Mouse (Mus musculus) limb, embryonic 10.5 days (tissue): ENCODE measurements around the gene Rpl36. TPM values are rescaled to one million over a fixed set of nuclear protein-coding genes. Genes with fewer than 3 reads are reported as not detected.
A peak's percentile ranks its signal among the peaks of the same experiment; 100 is the strongest.

Experiments used
- DNase-seq: peaks from one replicate; pipeline ENCODE4 v3.0.0-alpha.2; 2017; ENCODE audit warnings: low spot score
- H3K27ac ChIP-seq: fragments of 300-500 bp; sonication (generic); 2 replicates; pipeline ENCODE4 v1.5.1; 2016; ENCODE audit warnings: mild to moderate bottlenecking
- H3K27me3 ChIP-seq: fragments of 300-500 bp; sonication (generic); 2 replicates; pipeline ENCODE4 v1.6.1; 2016; ENCODE audit warnings: low read depth, mild to moderate bottlenecking; ENCODE audit not compliant: poor library complexity, severe bottlenecking
- H3K36me3 ChIP-seq: fragments of 300-500 bp; sonication (generic); 2 replicates; pipeline ENCODE4 v1.6.1; 2016; ENCODE audit warnings: mild to moderate bottlenecking, moderate library complexity
- H3K4me1 ChIP-seq: fragments of 300-500 bp; sonication (generic); 2 replicates; pipeline ENCODE4 v1.6.1; 2016
- H3K4me3 ChIP-seq: fragments of 300-500 bp; sonication (generic); 2 replicates; pipeline ENCODE4 v1.5.1; 2016; ENCODE audit warnings: mild to moderate bottlenecking, moderate library complexity
- H3K9me3 ChIP-seq: fragments of 300-500 bp; sonication (generic); replicated peaks from 2 replicates; pipeline ENCODE4 v1.6.1; 2016; ENCODE audit warnings: mild to moderate bottlenecking
- WGBS: fragments of 180-500 bp; shearing (Covaris S2); methylation state at CpG from one replicate; pipeline ENCODE4 v1.1.7; 2016; 5-methylcytosine and 5-hydroxymethylcytosine counted together
- polyA plus RNA-seq: library from polyadenylated mRNA; unstranded; fragments of >200 nt; fragmentation: Nextera tagmentation; extraction: Ambion mirVana; gene quantifications from 2 replicates; pipeline ENCODE4 v1.2.1, GENCODE M21; 2016

Rpl36 gene
- polyA plus RNA-seq, 1 experiment from 2014 or later, result 1,560 TPM

DNA sequence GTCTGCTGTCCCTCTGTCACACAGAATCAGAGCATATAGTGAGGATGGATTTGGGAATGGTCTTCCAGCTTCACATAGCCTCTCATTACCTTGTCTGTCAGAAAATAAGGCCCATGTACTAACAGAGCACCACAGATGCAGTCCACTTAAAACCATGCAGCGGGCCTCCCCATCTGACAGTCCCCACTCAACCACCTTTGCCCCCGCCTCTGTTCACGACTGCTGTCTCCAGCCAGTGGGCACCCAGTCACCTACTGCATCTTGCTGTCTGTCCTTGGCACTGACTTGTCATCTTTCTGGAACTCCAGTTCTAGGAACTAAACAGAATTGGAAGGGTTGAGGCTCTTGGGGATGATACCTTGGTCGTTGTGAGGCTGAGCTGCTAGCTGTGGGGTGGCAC is 24.3 kb upstream of the Rpl36 start:
- Histone ChIP-seq H3K27ac (no peak overlapping the region), H3K4me3 (no peak overlapping the region), H3K36me3 (peaks cover 82% of the 10 kb centered on the region), H3K9me3 (no peaks in the 10 kb centered on the region), H3K27me3 (no peaks in the 10 kb centered on the region), H3K4me1 (peaks cover 22% of the 10 kb centered on the region)
- 96% methylated on average over 4 of the region's 4 CpGs for WGBS
- no peak for DNase-seq

DNA sequence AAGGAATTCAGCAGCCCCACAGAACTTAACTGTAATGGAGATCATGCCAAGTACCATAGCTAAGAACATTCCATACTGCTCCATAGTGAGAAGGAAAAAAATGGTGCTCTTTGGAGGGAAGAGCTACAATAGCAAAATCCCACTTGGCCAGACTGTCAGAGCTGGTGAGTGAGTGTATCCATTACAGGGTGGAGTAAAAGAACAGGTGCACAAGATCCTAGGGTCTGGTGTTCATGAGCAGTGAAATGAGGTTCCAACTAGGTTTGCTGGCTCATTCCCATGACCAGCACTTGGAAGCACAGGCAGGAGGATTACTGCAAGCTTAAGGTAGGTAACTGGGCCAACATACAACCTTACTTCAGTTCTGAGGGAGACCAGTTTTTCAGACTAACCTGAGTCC is 20.7 kb upstream of the Rpl36 start:
- H3K9me3 ChIP-seq, result no peaks in the 10 kb centered on the region
- H3K4me1 ChIP-seq, result peaks cover 6% of the 10 kb centered on the region; the same call in 1 of the 2 replicates
- no peak overlapping the region for H3K27ac ChIP-seq
- H3K36me3 ChIP-seq, result peaks cover 100% of the 10 kb centered on the region
- no peaks in the 10 kb centered on the region for H3K27me3 ChIP-seq
- no peak overlapping the region for H3K4me3 ChIP-seq
- no peak for DNase-seq

DNA sequence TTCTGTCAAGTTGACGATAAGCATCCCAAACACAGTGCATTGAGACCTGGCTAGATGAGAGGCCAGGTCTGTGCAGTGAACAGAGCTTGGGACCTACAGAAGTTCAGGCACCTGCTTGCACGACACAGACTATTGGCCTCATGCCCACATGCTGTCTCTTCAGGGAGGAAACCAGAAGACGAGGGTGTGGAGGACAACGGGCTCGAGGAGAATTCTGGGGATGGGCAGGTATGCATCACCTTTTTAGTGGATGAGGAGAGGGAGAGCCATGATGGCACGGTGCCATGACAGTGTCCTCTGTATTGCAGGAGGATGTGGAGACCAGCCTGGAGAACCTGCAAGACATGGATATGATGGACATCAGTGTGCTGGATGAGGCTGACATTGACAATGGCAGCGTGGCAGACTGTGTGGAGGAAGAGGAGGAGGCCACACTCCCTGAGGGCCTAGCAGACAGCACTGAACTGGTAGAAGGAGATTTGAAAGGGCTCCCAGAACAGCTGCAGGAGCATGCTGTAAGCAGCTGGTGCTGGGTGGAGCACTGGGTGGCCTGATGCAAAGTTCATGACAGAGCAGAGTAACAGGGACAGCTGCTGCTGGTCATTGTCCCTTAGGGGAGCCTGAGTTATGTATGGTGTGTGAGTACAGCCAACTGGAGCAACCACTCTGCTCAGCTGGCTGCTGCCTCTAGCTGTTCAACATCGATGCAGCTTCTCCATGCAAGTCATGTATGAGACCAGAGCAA is 19.5 kb upstream of the Rpl36 start:
- H3K27ac ChIP-seq, result no peak overlapping the region
- peaks cover 97% of the 10 kb centered on the region for H3K36me3 ChIP-seq
- H3K4me1 ChIP-seq, result no peaks in the 10 kb centered on the region
- no peak overlapping the region for H3K4me3 ChIP-seq
- H3K9me3 ChIP-seq, result no peaks in the 10 kb centered on the region
- WGBS, result 95% methylated on average over 8 of the region's 8 CpGs
- DNase-seq, result no peak
- no peaks in the 10 kb centered on the region for H3K27me3 ChIP-seq

DNA sequence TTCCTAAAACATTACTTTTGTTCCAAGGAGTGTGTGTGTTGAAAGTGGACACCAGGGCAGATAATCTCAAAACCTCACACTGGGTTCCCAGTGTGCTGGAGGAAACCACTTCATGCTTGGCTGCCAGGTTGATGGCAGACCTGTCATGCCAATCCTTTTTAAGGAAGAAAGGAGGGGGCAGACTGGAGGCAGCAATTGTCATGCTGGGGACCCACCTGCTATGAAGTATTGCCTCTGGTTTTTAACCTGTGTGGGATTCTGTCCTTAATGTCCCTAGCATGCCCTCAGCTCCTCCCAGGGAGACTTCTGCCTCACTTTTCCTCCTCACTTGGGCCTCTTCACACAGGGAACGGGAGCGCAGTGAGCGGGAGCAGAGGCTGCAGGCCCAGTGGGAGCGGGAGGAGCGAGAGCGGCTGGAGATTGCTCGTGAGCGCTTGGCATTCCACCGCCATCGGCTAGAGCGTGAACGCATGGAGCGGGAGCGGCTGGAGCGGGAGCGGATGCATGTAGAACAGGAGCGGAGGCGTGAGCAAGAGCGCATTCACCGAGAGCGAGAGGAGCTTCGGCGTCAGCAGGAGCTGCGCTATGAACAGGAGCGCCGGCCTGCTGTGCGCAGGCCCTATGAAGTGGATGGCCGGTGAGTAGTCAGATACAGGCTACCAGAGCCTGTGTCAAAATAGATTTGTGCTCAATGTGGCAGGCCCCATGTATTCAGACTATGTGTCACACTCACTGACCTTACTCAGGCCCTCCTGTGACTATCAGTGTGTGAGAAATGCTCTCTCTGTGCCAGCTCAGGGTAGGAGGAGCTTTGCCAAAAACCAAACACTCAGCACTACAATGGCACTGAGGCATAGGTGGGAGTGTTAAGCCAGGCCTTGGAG is 9.8 kb upstream of the Rpl36 start:
- no peak overlapping the region for H3K27ac ChIP-seq
- no peaks in the 10 kb centered on the region for H3K9me3 ChIP-seq
- H3K4me3 ChIP-seq, result no peak overlapping the region
- H3K36me3 ChIP-seq, result peaks cover 94% of the 10 kb centered on the region
- no peak for DNase-seq
- no peaks in the 10 kb centered on the region for H3K27me3 ChIP-seq
- peaks cover 10% of the 10 kb centered on the region for H3K4me1 ChIP-seq
- 96% methylated on average over 28 of the region's 28 CpGs for WGBS

DNA sequence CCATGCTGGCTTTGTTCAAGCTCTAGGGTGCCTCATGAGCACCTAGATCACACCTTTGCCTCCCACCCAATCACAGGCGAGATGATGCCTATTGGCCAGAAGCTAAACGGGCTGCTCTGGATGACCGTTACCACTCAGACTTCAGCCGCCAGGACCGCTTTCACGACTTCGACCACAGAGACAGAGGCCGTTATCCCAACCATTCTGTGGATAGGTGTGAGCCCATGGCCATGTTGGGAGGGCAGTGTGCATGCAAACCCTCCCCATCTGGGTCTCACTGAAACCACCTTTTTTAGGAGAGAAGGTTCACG is 9.2 kb upstream of the Rpl36 start:
- Histone ChIP-seq H3K27me3 (no peaks in the 10 kb centered on the region), H3K4me3 (no peak overlapping the region; the same call in 1 of the 2 replicates), H3K9me3 (no peaks in the 10 kb centered on the region), H3K36me3 (peaks cover 92% of the 10 kb centered on the region), H3K4me1 (peaks cover 16% of the 10 kb centered on the region), H3K27ac (no peak overlapping the region)
- DNase-seq, result no peak
- 91% methylated on average over 9 of the region's 9 CpGs for WGBS

DNA sequence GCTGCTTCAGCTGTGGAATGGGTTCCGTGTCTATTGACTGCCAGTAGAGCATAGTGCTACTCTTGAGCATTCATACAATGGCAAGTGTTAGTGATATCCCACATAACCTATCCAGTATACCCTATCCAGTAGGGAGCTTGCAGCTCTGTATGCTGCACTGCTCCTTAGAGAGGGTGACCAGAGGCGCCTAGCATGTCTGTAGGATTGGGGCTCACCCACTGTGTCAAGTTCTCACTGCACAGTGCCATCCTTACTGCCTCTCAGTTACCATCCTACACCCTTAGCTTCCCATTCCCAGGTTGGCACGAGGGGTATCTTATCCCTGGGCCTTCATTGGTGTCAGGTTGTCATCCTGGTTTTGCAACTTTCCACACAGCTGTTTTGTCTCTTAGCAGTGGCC is 8.8 kb upstream of the Rpl36 start:
- Histone ChIP-seq H3K36me3 (peaks cover 88% of the 10 kb centered on the region), H3K4me1 (peaks cover 19% of the 10 kb centered on the region), H3K27me3 (no peaks in the 10 kb centered on the region), H3K27ac (no peak overlapping the region), H3K9me3 (no peaks in the 10 kb centered on the region), H3K4me3 (no peak overlapping the region; the same call in 1 of the 2 replicates)
- DNase-seq, result no peak
- WGBS, result 92% methylated on average over 3 of the region's 3 CpGs

DNA sequence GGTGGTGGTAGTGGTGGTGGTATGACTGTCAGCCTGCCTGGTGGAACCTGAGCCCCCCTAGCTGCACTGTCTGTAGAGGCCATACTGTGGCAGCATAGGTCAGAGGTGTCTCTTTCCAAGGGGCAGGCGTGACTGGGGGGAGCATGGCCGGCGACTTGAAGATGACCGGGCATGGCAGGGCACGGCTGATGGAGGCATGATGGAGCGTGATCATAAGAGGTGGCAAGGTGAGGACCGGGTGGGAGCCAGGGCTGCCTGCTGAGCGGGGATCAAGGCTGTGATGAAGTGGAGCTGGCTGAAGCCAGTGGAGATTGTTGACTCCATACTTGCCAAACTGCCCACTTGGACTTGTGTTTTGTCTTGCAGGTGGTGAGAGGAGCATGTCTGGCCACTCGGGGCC is 7.8 kb upstream of the Rpl36 start:
- Histone ChIP-seq H3K27ac (no peak overlapping the region), H3K9me3 (no peaks in the 10 kb centered on the region), H3K4me3 (no peak overlapping the region), H3K27me3 (no peaks in the 10 kb centered on the region), H3K4me1 (peaks cover 25% of the 10 kb centered on the region), H3K36me3 (peaks cover 78% of the 10 kb centered on the region)
- WGBS, result 95% methylated on average over 9 of the region's 9 CpGs
- no peak for DNase-seq

DNA sequence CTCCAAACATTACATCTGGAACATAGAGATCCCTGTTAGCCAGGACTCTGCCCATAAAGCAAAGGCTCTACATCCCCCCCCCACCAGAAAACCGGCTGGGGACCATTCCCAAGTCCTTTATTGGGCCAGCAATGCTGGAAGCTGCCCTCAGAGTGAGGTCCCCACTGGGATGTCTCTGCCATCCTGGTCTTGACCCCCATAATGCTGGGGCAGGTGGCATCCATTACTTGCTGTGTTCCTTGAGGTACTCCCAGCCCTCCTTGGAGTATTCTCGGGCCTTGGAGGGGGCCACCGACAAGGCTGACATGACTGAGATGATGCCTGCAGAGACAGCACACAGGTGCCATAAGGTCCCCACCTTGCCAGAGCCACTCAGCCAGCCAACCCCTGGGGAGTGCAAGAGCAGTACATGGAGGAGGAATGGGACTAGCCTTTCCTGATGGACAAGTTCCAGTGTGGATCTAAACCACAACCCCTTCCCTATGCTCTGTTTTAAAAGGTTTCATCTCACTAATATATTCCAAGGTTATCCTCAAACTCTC is 5.6 kb upstream of the Rpl36 start:
- 64% methylated on average over 3 of the region's 3 CpGs for WGBS
- Histone ChIP-seq H3K36me3 (peaks cover 56% of the 10 kb centered on the region), H3K27me3 (no peaks in the 10 kb centered on the region), H3K9me3 (no peaks in the 10 kb centered on the region), H3K4me1 (peaks cover 38% of the 10 kb centered on the region), H3K4me3 (peak overlapping the region; percentile 68; the same call in 1 of the 2 replicates), H3K27ac (no peak overlapping the region)
- DNase-seq, result no peak

DNA sequence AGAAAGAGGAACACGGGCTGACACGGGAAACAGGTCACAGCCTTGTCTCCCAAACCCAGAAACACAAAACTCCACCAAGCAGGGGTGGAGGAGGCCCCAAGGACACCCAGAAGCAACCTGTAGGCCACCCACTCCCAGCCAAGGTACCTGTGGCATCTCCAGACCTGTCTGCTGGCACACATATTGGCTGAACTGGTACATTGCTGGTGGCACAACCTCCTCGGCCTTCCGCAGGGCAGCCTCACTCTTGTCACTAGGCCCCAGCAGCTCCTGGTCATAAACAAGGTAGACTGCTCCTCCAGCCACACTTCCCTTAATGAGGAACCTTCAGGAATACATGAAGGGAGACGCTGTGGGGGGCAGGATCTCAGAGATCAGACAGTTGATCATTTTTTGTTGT is 4.5 kb upstream of the Rpl36 start:
- Histone ChIP-seq H3K9me3 (no peaks in the 10 kb centered on the region), H3K27ac (peak overlapping the region; percentile 84; the same call in 1 of the 2 replicates), H3K4me3 (peak overlapping the region; percentile 68), H3K36me3 (peaks cover 46% of the 10 kb centered on the region), H3K4me1 (peaks cover 38% of the 10 kb centered on the region), H3K27me3 (no peaks in the 10 kb centered on the region)
- DNase-seq, result no peak
- 53% methylated on average over 5 of the region's 5 CpGs for WGBS

DNA sequence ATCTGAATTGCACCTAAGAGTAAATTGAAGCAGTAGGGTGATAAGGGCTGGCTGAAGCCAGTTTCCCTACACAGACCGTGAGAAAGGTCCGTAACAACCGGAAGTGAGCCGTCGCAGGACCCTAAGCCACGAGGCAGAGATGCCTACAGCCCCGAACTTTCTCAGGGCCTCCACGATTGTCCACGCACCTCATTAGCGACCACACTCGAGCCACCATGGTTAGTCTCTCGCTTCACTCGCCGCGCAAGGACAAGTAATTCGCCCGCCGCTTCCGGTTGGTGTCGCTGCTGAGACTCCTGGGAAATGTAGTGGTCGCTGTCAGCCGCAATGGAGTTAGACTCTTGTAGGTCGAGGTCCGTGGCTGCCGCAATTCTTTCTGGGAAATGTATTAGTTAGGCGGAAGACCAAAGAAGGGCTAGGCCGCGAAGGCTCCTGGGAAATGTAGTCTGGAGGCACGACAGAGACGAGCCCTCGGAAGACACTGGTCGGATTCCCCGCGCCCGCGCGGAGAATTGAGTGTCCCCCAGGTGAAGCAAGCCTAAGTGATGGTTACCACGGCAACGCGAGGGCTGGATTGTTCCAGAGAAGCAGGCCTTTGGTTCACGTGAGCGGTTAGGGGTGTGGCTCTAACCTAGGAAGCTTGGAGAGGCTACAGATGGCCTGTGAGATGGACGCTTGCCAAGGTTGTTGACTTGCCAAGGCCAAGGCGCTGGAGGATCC is 3.6 kb upstream of the Rpl36 start, which contains the start of gene 2410015M20Rik:
TSS of gene 2410015M20Rik (minus strand) at position 320 of the 720 bp plus-strand sequence.
- Histone ChIP-seq H3K36me3 (peaks cover 46% of the 10 kb centered on the region), H3K4me1 (peaks cover 44% of the 10 kb centered on the region), H3K9me3 (no peaks in the 10 kb centered on the region), H3K4me3 (peak within 1 kb of the TSS; percentile 68), H3K27me3 (no peaks in the 10 kb centered on the region), H3K27ac (peak within 1 kb of the TSS; percentile 84)
- DNase-seq, result peak; percentile 92
- WGBS, result under 1% methylated on average over 44 of the region's 44 CpGs

DNA sequence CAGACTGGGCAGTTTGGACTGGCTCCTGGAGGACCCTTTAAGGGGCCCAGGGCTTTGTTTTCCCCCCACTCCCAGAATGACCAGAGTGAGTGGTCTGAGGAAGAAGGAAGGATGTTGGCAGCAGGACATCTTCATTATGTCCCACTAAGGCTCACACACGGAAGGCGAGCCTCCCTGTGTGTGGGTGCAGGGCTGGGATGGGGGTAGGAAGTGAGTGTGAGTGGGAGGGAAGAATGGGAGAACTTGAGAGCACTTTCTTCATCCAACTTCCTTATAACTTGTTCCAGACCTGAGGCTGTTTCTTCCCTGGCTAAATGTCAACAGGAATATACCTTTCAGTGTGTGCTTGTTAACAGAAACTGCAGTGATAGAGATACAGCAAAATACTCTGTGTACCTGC is 1.9 kb upstream of the Rpl36 start:
- H3K4me1 ChIP-seq, result peaks cover 57% of the 10 kb centered on the region
- peaks cover 46% of the 10 kb centered on the region for H3K36me3 ChIP-seq
- H3K4me3 ChIP-seq, result peak overlapping the region; percentile 68
- H3K9me3 ChIP-seq, result no peaks in the 10 kb centered on the region
- no peak overlapping the region for H3K27ac ChIP-seq
- DNase-seq, result no peak
- H3K27me3 ChIP-seq, result no peaks in the 10 kb centered on the region
- WGBS, result 71% methylated on average over 2 of the region's 2 CpGs

DNA sequence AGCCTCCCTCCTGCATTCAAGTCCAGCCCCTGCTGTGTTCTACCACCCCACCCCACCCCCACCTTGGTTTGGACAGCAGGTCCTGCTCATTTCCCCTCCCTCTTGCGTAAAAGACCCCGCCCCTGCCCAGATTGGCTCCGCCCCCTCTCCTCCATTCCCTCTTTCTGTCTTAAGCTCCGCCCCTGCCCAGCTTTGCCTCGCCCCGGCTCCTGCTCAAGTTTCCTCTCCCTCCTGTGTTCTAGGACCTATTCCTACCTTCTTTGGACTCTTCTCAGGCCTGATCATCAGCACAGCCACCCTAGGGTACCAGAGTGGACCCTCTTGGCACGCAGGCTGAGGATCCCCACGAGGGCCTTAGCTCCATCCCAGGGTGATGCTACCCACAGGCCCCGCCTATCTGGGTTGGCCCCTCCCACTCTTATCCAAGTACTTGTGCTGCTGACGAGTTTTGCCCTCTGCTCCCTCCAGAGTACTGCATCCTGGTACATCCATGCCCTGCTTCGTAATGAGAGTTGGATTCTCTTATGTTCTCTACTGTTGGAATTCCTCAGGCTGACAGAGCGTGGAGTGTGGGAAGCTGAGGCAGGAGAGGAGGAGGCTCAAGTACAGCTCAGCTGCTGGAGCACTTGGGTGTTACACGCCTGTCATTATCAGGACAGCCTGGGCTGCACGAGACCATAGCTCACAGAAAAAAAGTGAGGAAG is 1.2 kb upstream of the Rpl36 start:
- Histone ChIP-seq H3K4me3 (peak overlapping the region; percentile 34), H3K27me3 (no peaks in the 10 kb centered on the region), H3K36me3 (peaks cover 46% of the 10 kb centered on the region), H3K9me3 (no peaks in the 10 kb centered on the region), H3K4me1 (peaks cover 57% of the 10 kb centered on the region), H3K27ac (0 out of 2 replicates have a peak overlapping the region, but pooled peaks have one; percentile 27)
- peak; percentile 51 for DNase-seq
- WGBS, result 11% methylated on average over 14 of the region's 14 CpGs
